Mouse (Mus musculus) erythroblast, adult 5-6 weeks (primary cell): Measurements from ENCODE around the gene Mertk. TPM values are rescaled to one million over a fixed set of nuclear protein-coding genes. Genes with fewer than 3 reads are reported as not detected.

ENCODE experiments used
- ATAC-seq: replicated peaks from 2 replicates; pipeline ENCODE4 v1.8.0; 2016; ENCODE audit warnings: moderate number of reproducible peaks, mild to moderate bottlenecking, moderate TSS enrichment, inconsistent platforms; ENCODE audit not compliant: poor library complexity, low FRiP score, severe bottlenecking
- total RNA-seq, 2 experiments: library from RNA; stranded (forward) in 1 of 2; stranded (reverse) in 1 of 2; fragments of 150-400 nt in 1 of 2; fragments of 200-764, 138-1000 nt in 1 of 2; gene quantifications; 2 replicates each; pipeline versions ENCODE4 v1.2.3 to v1.2.4; 2015 to 2017; ENCODE audit warnings: low replicate concordance in 2 of 2

The Mertk gene
- total RNA-seq, 2 experiments from 2014 or later: 2.1 to 2.6 TPM

DNA sequence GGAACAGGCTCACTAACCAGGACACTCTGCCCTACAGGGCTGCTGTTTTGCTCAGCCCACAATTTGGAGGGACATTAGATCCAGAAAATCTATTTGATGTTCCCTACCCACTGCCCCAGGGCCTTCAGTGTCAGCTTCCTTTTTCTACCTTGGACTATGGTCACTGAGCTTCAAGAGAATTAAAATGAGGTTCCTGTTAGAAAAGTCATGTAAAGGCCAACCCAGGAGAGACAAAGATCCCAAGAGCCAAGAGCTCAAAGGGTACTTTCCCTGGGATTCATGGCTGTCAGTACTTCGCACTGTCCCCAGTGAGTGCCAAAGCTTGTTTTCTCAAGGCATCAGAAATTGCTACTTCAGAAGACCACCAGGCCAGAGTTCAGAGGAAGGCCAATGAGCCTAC lies 17.2 kb downstream of the Mertk start:
- no peak for ATAC-seq

- no peak for ATAC-seq
Measured at GRCm38 (mm10) chr2:128719380-128719779, 20.6 kb downstream of the Mertk start.

DNA sequence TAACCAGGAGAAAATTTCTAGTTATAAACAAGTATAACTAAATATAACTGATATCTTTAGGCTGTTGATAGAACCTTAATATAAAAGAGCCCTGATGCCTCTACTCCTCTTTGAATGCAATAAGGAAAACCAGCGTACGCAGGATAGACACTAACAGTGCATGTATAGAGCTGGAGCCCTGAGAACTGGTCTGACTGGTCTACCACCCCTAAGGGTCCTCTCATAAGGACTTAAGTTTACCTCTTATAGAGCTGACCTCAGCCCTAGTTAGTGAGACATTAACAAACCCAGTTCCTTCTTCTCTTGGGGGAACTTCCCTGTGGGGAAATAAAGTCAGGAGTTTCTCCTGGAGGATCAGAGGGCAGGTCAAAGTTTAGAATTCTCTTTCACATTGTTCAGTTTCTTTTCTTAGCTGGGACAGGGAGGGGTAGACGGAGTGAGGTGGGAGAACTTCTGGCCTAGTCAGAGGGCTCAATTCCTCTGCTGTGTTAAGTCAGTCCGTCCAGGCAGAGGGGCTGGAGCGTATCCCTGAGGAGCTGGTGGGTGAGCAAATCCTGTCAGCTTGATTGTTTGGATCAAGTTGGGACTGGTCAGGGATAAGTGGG lies 23.5 kb downstream of the Mertk start:
- no peak for ATAC-seq

DNA sequence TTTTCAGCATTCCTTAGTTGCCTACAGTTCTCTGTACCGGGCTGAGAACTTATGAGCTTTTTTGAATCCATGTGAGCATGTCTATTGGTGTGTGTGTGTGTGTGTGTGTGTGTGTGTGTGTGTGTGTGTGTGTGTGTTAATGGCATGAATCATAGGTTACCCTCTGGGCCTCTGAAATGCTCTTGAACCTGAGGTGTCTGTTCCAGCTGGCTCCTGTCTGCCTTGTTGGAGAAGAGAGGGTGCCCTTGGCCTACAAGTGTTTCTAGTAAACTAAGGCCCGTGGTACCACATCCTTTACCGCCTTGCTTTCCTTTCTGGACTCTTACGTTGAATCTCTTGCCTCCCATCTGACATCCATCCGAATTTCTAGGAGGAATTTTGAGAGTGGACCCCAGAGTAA lies 27.3 kb downstream of the Mertk start:
- ATAC-seq: no peak

GRCm38 (mm10) chr2:128726626-128727025 lies 27.9 kb downstream of the Mertk start:
- no peak for ATAC-seq

- ATAC-seq: no peak
Measured at GRCm38 (mm10) chr2:128727552-128727951, 28.8 kb downstream of the Mertk start.

GRCm38 (mm10) chr2:128728066-128728465 lies 29.3 kb downstream of the Mertk start:
- no peak for ATAC-seq

DNA sequence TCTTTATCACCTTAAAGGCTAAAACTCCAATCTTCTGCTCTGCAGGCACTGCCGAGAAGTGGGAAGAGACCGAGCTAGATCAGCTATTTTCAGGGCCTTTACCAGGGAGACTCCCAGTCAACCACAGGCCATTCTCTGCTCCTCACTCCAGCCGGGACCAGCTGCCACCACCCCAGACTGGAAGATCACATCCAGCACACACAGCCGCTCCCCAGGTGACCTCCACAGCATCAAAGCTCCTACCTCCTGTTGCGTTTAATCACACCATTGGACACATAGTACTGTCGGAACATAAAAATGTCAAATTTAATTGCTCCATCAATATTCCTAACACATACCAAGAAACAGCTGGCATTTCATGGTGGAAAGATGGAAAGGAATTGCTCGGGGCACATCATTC lies 30.4 kb downstream of the Mertk start:
- ATAC-seq: no peak

- ATAC-seq: no peak
Measured at GRCm38 (mm10) chr2:128731514-128731913, 32.8 kb downstream of the Mertk start.

GRCm38 (mm10) chr2:128731951-128732350 lies 33.2 kb downstream of the Mertk start:
- ATAC-seq: no peak

GRCm38 (mm10) chr2:128735089-128735488 lies 36.3 kb downstream of the Mertk start:
- ATAC-seq: no peak

GRCm38 (mm10) chr2:128737051-128737450 lies 38.3 kb downstream of the Mertk start:
- no peak for ATAC-seq

- ATAC-seq: no peak
Measured at GRCm38 (mm10) chr2:128737796-128738195, 39.0 kb downstream of the Mertk start.

DNA sequence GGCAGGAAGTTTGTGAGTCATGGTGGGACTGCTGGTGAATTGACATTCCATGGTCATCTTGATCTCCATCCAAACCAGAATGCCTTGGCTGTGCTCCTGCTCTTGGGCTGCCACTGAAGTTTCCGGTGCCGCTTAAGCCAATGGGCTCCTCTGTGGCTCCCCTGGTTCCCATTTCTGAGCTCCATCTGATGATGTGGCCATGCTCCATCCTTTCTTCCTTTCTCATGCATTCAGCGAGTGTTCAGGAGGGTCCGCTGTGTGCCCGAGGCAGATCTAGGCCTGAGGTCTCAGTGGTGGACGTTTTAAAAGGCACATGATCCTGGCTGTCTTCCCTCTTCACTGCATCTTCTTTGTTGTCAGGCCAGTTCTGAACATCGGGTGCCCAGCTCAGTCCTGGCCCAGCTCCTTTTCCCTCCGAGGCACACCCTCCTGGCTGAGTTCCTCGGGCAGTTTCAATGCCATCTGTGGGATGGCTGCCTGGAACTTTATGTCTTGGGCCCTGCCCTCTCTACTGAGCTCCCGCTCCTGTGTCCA lies 40.0 kb downstream of the Mertk start:
- no peak for ATAC-seq

DNA sequence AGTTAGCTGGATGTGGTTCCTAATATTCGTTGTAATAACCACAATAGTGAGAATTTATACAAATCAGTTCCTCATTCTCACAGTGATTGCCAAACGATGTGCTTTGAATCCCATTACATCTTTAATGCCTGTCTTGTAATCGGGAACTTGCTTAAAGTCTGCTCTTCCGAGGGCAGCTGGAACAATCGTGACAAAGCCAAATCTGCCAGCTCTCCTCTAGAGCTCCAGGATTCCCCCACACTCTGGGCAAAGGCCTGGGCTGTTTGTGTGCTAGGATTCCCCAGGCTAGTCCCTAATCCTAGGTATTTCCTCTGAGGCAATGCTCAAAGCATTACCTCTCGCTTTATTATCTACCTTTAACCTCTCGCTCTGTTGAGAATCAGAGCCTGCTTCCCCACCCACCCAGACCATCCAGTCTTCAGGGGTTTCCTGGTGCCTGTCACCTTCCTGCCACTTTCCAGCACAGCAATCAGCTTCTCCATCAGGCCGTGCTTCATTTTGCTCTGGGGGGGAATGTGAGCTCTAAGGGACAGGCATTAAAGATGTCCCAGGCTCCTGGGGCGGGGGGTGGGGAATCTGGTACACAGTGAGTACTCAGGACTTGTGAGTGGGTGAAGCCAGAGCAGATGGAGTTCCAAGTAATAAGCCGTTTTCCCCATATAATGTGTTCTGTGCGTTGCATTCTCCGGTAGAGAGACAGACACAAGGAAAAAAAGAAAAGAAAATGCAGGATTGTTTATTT lies 47.3 kb downstream of the Mertk start:
- ATAC-seq: no peak

GRCm38 (mm10) chr2:128746621-128747151 lies 47.9 kb downstream of the Mertk start:
- ATAC-seq: no peak

DNA sequence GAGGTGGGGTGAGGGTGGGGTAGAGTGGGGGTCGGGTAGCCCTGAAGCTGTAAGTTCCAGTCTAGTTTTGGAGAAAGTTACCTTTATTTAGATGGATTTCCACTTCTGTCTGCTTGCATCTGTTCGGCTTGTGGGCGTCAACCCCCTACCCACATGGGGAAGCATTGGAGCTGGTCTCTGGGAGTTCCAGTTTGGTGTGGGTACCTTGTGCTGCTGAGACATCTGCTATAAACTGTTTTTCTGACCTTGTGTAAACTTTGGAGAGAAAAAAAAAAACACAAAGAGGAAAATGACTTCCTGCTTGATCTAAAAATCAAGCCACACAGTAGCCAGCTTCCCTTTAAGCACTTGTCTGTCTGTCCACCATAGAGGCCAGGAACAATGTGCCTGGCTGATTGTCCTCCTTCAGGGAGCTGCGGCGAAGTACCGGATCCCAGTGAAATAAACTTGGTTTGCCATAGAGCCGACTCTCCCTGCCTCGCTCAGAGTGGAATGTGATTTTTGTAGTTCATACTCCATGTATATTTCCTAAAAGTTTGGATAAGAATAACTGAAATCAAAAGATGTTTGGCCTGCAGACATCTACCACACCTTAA lies 48.8 kb downstream of the Mertk start:
- ATAC-seq: no peak

DNA sequence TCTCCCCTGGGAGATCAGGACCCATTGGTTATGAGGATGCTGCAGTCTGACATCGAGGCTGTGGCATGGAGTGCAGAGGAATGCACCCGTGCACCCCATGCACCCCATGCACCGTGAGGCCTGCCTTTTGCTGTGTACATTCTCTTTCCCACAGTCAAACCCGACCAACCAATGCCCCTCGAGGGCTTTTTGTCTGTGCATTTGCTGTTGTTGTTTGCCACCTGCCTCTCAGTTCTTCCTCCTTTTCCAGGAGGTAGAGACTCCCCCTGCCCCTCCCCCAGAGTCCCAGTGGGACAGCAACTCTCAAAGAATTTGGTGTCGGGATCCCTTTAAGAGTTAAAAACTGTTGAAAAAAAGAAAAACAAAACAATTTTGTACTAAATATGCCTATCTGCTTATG lies 49.4 kb downstream of the Mertk start:
- no peak for ATAC-seq

DNA sequence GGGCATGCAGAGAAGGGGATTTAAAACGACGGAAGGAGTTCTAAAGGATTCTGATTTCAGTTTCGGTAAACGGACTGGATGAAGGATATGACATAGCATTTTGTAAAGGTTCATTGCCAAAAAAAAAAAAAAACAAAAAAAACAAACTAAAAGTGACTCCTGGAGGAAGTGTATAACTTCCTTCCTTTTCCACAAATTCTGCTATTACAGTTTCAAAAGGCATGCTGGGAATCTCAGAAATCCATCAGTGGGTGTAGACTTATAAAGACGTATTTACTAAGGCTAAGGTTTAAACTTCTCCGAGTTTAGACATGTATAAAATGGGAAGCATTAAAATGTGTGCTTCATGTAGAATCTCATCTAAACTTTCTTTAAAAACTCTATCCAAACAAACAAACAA lies 52.3 kb downstream of the Mertk start:
- ATAC-seq: no peak

DNA sequence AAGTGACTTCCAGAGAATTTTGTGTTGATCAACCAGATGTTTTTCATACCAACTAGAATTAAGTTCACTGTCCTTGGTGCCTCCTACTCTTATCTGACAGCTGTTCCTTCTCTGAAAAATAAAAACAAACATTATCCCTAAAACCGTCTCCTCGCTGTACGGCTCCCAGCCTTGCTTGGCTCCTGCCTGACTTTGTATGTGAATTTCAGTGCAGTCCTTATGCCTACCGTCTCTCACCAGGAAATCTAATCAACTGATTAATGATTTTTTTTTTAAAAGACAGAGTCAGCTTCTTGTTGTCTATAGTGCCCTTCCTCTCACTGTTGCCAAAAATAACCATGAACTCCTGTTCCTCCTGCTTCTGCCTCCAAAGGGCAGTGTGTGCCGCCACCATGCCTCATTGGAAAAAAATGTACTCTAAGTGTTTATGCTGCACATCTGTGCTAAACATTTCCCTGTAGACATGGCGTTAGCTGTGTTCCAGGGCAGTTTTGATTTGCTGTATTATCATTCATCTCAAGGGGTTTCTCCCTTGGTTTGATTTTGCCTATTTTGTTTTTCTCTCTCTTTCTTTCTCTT lies 54.6 kb downstream of the Mertk start:
- ATAC-seq: no peak
